Mouse (Mus musculus) lung, embryonic 14.5 days (tissue): ENCODE results near the gene Tns3. TPM values are rescaled to one million over a fixed set of nuclear protein-coding genes. Genes with fewer than 3 reads are reported as not detected.
A peak's percentile ranks its signal among the peaks of the same experiment; 100 is the strongest.

ENCODE experiments used
- ATAC-seq: fragments of 200-750 bp; cut with Nextera tagmentation; 2 replicates; pipeline ENCODE4 v1.8.0; 2017; ENCODE audit warnings: mild to moderate bottlenecking, moderate TSS enrichment, moderate library complexity; ENCODE audit not compliant: insufficient read depth
- DNase-seq: peaks from one replicate; pipeline ENCODE4 v3.0.0-alpha.2; 2015
- H3K27ac ChIP-seq: fragments of 300-500 bp; sonication (generic); 2 replicates; pipeline ENCODE4 v1.5.1; 2014; ENCODE audit warnings: low read depth, mild to moderate bottlenecking, moderate library complexity
- H3K27me3 ChIP-seq: fragments of 300-500 bp; sonication (generic); 2 replicates; pipeline ENCODE4 v1.6.1; 2014; ENCODE audit warnings: low read length, control low read depth; ENCODE audit not compliant: insufficient read depth
- H3K36me3 ChIP-seq: fragments of 300-500 bp; sonication (generic); 2 replicates; pipeline ENCODE4 v1.6.1; 2014; ENCODE audit warnings: control low read depth; ENCODE audit not compliant: insufficient read depth
- H3K4me1 ChIP-seq: fragments of 300-500 bp; sonication (generic); 2 replicates; pipeline ENCODE4 v1.6.1; 2014; ENCODE audit warnings: antibody characterized with exemption, control low read depth; ENCODE audit not compliant: insufficient read depth
- H3K4me2 ChIP-seq: fragments of 300-500 bp; sonication (generic); 2 replicates; pipeline ENCODE4 v1.6.1; 2014; ENCODE audit warnings: mild to moderate bottlenecking
- H3K4me3 ChIP-seq: fragments of 300-500 bp; sonication (generic); 2 replicates; pipeline ENCODE4 v1.5.1; 2014; ENCODE audit warnings: low read depth, low read length
- H3K9ac ChIP-seq: fragments of 300-500 bp; sonication (generic); 2 replicates; pipeline ENCODE4 v1.6.1; 2014
- H3K9me3 ChIP-seq: fragments of 300-500 bp; sonication (generic); 2 replicates; pipeline ENCODE4 v1.6.1; 2016; ENCODE audit warnings: low read depth, low read length, control low read depth
- CTCF ChIP-seq: IDR thresholded peaks from 2 replicates; pipeline ENCODE4 v1.5.1; 2016; ENCODE audit warnings: antibody characterized with exemption, low read depth
- WGBS: fragments of 180-500 bp; shearing (Covaris S2); extraction: QIAGEN DNeasy Blood & Tissue Kit; methylation state at CpG from one replicate; pipeline ENCODE4 v1.1.7; 2014; 5-methylcytosine and 5-hydroxymethylcytosine counted together
- polyA plus RNA-seq: library from polyadenylated mRNA; unstranded; fragments of >200 nt; fragmentation: Nextera tagmentation; extraction: Ambion mirVana; gene quantifications from 2 replicates; pipeline ENCODE4 v1.2.1, GENCODE M21; 2014

The Tns3 gene
- polyA plus RNA-seq, 1 experiment from 2014 or later = 41.0 TPM

GRCm38 (mm10) chr11:8463866-8464265 lies 200.5 kb downstream of the Tns3 start:
- ATAC-seq (no peak), DNase-seq (no peak)
- peaks cover 38% of the 10 kb centered on the region for H3K36me3 ChIP-seq
- peaks cover 24% of the 10 kb centered on the region for H3K4me1 ChIP-seq
- H3K9me3 ChIP-seq = no peaks in the 10 kb centered on the region
- no peak for TF ChIP-seq CTCF
- 66% methylated on average over 2 of the region's 2 CpGs for WGBS
- H3K27me3 ChIP-seq = no peaks in the 10 kb centered on the region
- H3K4me2 ChIP-seq = no peak overlapping the region
- H3K4me3 ChIP-seq = no peak overlapping the region
- H3K9ac ChIP-seq = no peak overlapping the region
- no peak overlapping the region; the same call in 1 of the 2 replicates for H3K27ac ChIP-seq

- Histone ChIP-seq H3K9me3 (no peaks in the 10 kb centered on the region), H3K27ac (no peak overlapping the region), H3K4me1 (peaks cover 29% of the 10 kb centered on the region), H3K4me3 (no peak overlapping the region), H3K4me2 (no peak overlapping the region), H3K9ac (no peak overlapping the region), H3K27me3 (no peaks in the 10 kb centered on the region), H3K36me3 (peaks cover 38% of the 10 kb centered on the region)
- TF ChIP-seq CTCF = no peak
- 91% methylated on average over 3 of the region's 3 CpGs for WGBS
- ATAC-seq = no peak
- DNase-seq = no peak
These were observed 201.4 kb downstream of the Tns3 start for GRCm38 (mm10) chr11:8462827-8463405.

GRCm38 (mm10) chr11:8460835-8461234 lies 203.5 kb downstream of the Tns3 start:
- H3K36me3 ChIP-seq = peaks cover 44% of the 10 kb centered on the region
- H3K27ac ChIP-seq = no peak overlapping the region
- no peak overlapping the region for H3K4me2 ChIP-seq
- H3K4me1 ChIP-seq = peaks cover 29% of the 10 kb centered on the region
- 83% methylated on average over 4 of the region's 4 CpGs for WGBS
- DNase-seq (no peak), ATAC-seq (no peak)
- no peak overlapping the region for H3K4me3 ChIP-seq
- H3K9ac ChIP-seq = no peak overlapping the region
- no peaks in the 10 kb centered on the region for H3K9me3 ChIP-seq
- H3K27me3 ChIP-seq = no peaks in the 10 kb centered on the region
- TF ChIP-seq CTCF = no peak

GRCm38 (mm10) chr11:8457951-8458350 lies 206.4 kb downstream of the Tns3 start:
- no peak overlapping the region for H3K9ac ChIP-seq
- peak; percentile 71 for ATAC-seq
- H3K9me3 ChIP-seq = no peaks in the 10 kb centered on the region

GRCm38 (mm10) chr11:8456586-8457285 lies 207.6 kb downstream of the Tns3 start:
- H3K36me3 ChIP-seq = peaks cover 40% of the 10 kb centered on the region
- H3K27me3 ChIP-seq = no peaks in the 10 kb centered on the region
- 57% methylated on average over 9 of the region's 9 CpGs for WGBS
- ATAC-seq (peak; percentile 15; the same call in 1 of the 2 replicates), DNase-seq (peak; percentile 53)
- peak; percentile 13; the same call in 1 of the 2 replicates for TF ChIP-seq CTCF
- H3K9me3 ChIP-seq = no peaks in the 10 kb centered on the region
- H3K27ac ChIP-seq = peak overlapping the region; percentile 4
- H3K4me3 ChIP-seq = no peak overlapping the region
- H3K9ac ChIP-seq = no peak overlapping the region
- peaks cover 29% of the 10 kb centered on the region for H3K4me1 ChIP-seq
- no peak overlapping the region for H3K4me2 ChIP-seq

More at GRCm38 (mm10) chr11:8457951-8458350, 206.4 kb downstream of the Tns3 start:
- peak overlapping the region; percentile 80; the same call in 1 of the 2 replicates for H3K27ac ChIP-seq
- H3K4me3 ChIP-seq = no peak overlapping the region
- 11% methylated on average over 5 of the region's 5 CpGs for WGBS
- H3K4me1 ChIP-seq = peaks cover 29% of the 10 kb centered on the region
- peak overlapping the region; percentile 2; the same call in 1 of the 2 replicates for H3K4me2 ChIP-seq
- DNase-seq = peak; percentile 88
- no peak for TF ChIP-seq CTCF
- no peaks in the 10 kb centered on the region for H3K27me3 ChIP-seq
- peaks cover 40% of the 10 kb centered on the region for H3K36me3 ChIP-seq

- H3K4me3 ChIP-seq = no peak overlapping the region
- H3K4me1 ChIP-seq = peaks cover 29% of the 10 kb centered on the region
- peaks cover 42% of the 10 kb centered on the region for H3K36me3 ChIP-seq
- DNase-seq = peak; percentile 46
- TF ChIP-seq CTCF = no peak
- no peaks in the 10 kb centered on the region for H3K9me3 ChIP-seq
- no peak overlapping the region for H3K27ac ChIP-seq
- no peaks in the 10 kb centered on the region for H3K27me3 ChIP-seq
- no peak overlapping the region for H3K4me2 ChIP-seq
- 74% methylated on average over 6 of the region's 6 CpGs for whole genome bisulfite sequencing
- H3K9ac ChIP-seq = no peak overlapping the region
- no peak for ATAC-seq
These were observed 208.7 kb downstream of the Tns3 start for GRCm38 (mm10) chr11:8455650-8456049.

GRCm38 (mm10) chr11:8453252-8453651 lies 211.1 kb downstream of the Tns3 start:
- H3K27me3 ChIP-seq = no peaks in the 10 kb centered on the region
- ATAC-seq (no peak), DNase-seq (no peak)
- H3K27ac ChIP-seq = no peak overlapping the region
- no peak for TF ChIP-seq CTCF
- no peak overlapping the region for H3K4me3 ChIP-seq
- no peak overlapping the region for H3K9ac ChIP-seq
- peaks cover 63% of the 10 kb centered on the region for H3K36me3 ChIP-seq
- peaks cover 17% of the 10 kb centered on the region; the same call in 1 of the 2 replicates for H3K4me1 ChIP-seq
- WGBS = 89% methylated on average over 6 of the region's 6 CpGs
- no peak overlapping the region for H3K4me2 ChIP-seq
- H3K9me3 ChIP-seq = no peaks in the 10 kb centered on the region
